Mouse (Mus musculus) hindlimb bud, embryonic 11.5 days (tissue): ENCODE data around the gene Bean1.
"Not testable (repeated sequence)": the region's sequence is repeated elsewhere in the genome, so short reads cannot be mapped to it uniquely, and the experiment has no call there.

ENCODE experiments used
- DNase-seq: peaks from one replicate; pipeline ENCODE4 v3.0.0-alpha.2; 2012; ENCODE audit warnings: low read depth, low spot score; ENCODE audit errors: extremely low spot score

Gene Bean1

GRCm38 (mm10) chr8:104239418-104239861, 69.2 kb downstream of the Bean1 start:
- no peak for DNase-seq

DNA sequence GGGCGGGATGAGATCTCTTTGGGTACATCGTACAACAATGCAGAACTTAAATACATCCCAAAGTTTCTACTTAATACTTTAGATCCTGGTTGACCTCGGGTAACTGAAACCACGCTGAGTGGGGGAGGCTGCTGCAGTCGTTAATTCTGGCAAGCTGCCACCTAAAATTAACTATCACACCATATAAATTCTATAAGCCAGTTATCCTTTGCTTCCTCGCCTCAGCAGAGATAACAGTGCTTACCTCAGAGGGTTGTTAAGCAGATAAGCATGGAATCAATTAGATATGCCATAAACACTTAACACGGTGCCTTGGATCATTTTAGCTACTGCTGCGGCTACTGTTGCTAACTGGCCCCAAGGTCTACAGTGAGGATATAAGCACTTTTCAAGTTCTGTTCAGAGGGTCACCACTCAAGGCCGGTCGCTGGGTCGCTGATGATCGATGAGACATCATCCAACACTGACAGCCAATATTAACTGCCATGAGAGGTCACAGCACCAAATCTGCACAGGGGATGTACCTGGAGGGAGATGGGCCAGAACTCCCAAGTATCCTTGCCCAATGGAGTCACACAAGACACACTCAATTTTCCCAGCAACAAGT, 71.9 kb downstream of the Bean1 start:
- DNase-seq, result no peak

- DNase-seq, result no peak
These were observed 76.4 kb downstream of the Bean1 start for GRCm38 (mm10) chr8:104246621-104247020.

GRCm38 (mm10) chr8:104247054-104247907, 77.0 kb downstream of the Bean1 start:
- DNase-seq, result no peak

- no peak for DNase-seq
These were observed 77.7 kb downstream of the Bean1 start for GRCm38 (mm10) chr8:104247908-104248275.

DNA sequence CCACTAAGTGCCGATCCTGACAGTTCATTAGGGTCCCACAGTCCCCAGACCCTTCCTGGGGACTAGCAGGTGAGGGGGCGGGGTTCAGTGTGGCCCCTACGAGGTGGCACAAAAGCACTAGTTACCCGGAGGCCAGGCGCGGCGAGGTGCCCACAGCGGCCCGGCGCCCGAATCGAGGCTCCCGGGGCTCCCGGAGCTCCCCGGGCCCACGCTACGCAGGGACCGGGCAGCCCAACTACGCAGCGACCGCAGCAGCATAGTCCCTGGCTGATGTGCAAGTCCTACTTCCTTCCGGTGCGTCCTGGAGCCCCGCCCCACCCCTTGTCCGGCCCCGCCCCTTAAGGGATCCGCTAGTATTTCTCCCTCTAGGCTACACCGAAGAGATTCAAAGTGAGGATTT, 78.0 kb downstream of the Bean1 start, which contains the start of gene Tk2:
Tk2 (minus strand) TSS at position 283 of the 400 bp plus-strand sequence.
- DNase-seq, result no peak

GRCm38 (mm10) chr8:104249442-104249996, 79.3 kb downstream of the Bean1 start:
- no peak for DNase-seq

- peak; percentile 94 for DNase-seq
These were observed 80.5 kb downstream of the Bean1 start, which contains the start of gene Cklf for GRCm38 (mm10) chr8:104250439-104251367. Gene Cklf, plus strand, starts transcription at chr8:104250861.

DNA sequence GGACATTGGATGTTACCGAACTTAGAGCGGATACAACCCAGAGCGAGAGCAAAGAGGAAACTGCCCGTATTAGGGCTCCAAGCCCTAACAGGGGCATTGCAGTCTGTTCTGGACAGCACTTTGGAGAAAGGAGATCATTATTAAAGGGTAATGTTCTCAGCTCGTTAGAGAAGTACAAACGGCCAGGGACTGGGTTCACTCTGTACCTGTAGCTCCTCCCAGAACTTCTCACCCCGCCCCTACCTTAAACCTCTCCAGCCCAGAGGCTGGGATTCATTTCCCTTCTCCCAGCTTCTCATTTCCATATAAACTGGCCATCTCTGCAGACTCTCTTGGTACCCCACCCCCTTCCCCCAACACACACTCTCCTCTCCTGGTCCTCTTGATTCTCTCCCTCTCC, 81.2 kb downstream of the Bean1 start:
- DNase-seq, result peak; percentile 12

- no peak for DNase-seq
These were observed 82.8 kb downstream of the Bean1 start for GRCm38 (mm10) chr8:104253016-104253415.

DNA sequence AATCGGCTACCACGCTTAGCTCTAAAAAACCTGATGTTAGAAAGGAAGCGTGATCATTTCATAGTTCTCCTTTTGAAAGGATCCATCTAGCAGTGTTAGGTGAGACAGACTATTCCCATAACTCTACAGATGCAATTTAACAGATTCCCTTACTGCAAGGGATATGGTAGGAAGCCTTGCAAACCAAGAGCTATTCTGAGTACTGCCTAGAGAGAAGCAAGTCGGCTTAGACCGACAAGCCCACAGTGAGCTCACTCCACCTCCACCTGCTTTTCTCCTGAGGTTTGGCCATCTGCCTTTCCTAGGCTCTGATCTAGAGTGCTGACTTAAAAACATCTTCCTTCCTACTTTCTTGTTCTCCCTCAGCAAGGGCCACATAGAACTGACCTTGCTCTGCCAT, 91.6 kb downstream of the Bean1 start:
- not testable (repeated sequence) for DNase-seq

GRCm38 (mm10) chr8:104264271-104264935, 94.2 kb downstream of the Bean1 start:
- not testable (repeated sequence) for DNase-seq

GRCm38 (mm10) chr8:104268368-104268767, 98.1 kb downstream of the Bean1 start:
- no peak for DNase-seq
